Mouse (Mus musculus): Measurements from ENCODE around the gene Ftcd.

Gene Ftcd

GRCm38 (mm10) chr10:76602690-76603089 lies 27.2 kb downstream of the Ftcd start:
- DNase-seq (ENCODE audit: low read depth, low spot score), result no peak

GRCm38 (mm10) chr10:76612473-76612872 lies 37.0 kb downstream of the Ftcd start:
- DNase-seq (ENCODE audit: low read depth, low spot score), result no peak

GRCm38 (mm10) chr10:76622411-76622810 lies 47.0 kb downstream of the Ftcd start:
- no peak for DNase-seq (ENCODE audit: low read depth, low spot score)

- peak; percentile 73 for DNase-seq (ENCODE audit: low read depth, low spot score)
These were observed 47.7 kb downstream of the Ftcd start, which contains the start of gene Col6a2 for GRCm38 (mm10) chr10:76622928-76623680. Col6a2 (minus strand) TSS chr10:76623630.

- DNase-seq (ENCODE audit: low read depth, low spot score), result no peak
These were observed 48.3 kb downstream of the Ftcd start for GRCm38 (mm10) chr10:76623734-76624133.

- DNase-seq (ENCODE audit: low read depth, low spot score), result no peak
These were observed 49.5 kb downstream of the Ftcd start for GRCm38 (mm10) chr10:76624903-76625302.

- no peak for DNase-seq (ENCODE audit: low read depth, low spot score)
These were observed 52.3 kb downstream of the Ftcd start for GRCm38 (mm10) chr10:76627714-76628113.

- no peak for DNase-seq (ENCODE audit: low read depth, low spot score)
These were observed 55.2 kb downstream of the Ftcd start for GRCm38 (mm10) chr10:76630657-76631056.

- DNase-seq (ENCODE audit: low read depth, low spot score), result no peak
These were observed 57.2 kb downstream of the Ftcd start for GRCm38 (mm10) chr10:76632630-76633029.

- no peak for DNase-seq (ENCODE audit: low read depth, low spot score)
These were observed 58.7 kb downstream of the Ftcd start for GRCm38 (mm10) chr10:76634094-76634571.

- no peak for DNase-seq (ENCODE audit: low read depth, low spot score)
These were observed 59.1 kb downstream of the Ftcd start for GRCm38 (mm10) chr10:76634584-76634983.

GRCm38 (mm10) chr10:76636026-76636425 lies 60.6 kb downstream of the Ftcd start:
- DNase-seq (ENCODE audit: low read depth, low spot score), result no peak

- DNase-seq (ENCODE audit: low read depth, low spot score), result no peak
These were observed 61.2 kb downstream of the Ftcd start for GRCm38 (mm10) chr10:76636601-76637000.
